Mouse (Mus musculus): ENCODE measurements around the gene Abcg4. TPM values are rescaled to one million over a fixed set of nuclear protein-coding genes. Genes with fewer than 3 reads are reported as not detected.

Abcg4 gene
- total and polyA plus RNA-seq, 2 experiments from 2014 or later: 24.1 to 69.6 TPM

- no peak overlapping the region for H3K9ac ChIP-seq (replicated peaks; ENCODE audit: low read length)
- TF ChIP-seq CTCF (IDR thresholded peaks at IDR 0.05; ENCODE audit: low read depth): no peak
- DNase-seq (ENCODE audit: low spot score) (no peak), ATAC-seq (no peak)
- H3K4me1 ChIP-seq (ENCODE audit: insufficient read depth, low read length): peaks cover 18% of the 10 kb centered on the region
- no peaks in the 10 kb centered on the region for H3K27me3 ChIP-seq (ENCODE audit: insufficient read depth, low read length)
- no peak overlapping the region for H3K4me2 ChIP-seq (ENCODE audit: low read depth, low read length)
- H3K4me3 ChIP-seq (ENCODE audit: low read length): no peak overlapping the region
- 52% methylated on average over 4 of the region's 4 CpGs for WGBS
- H3K27ac ChIP-seq: no peak overlapping the region
- H3K36me3 ChIP-seq (ENCODE audit: insufficient read depth, low read length): peaks cover 29% of the 10 kb centered on the region
- H3K9me3 ChIP-seq (ENCODE audit: low read length): no peaks in the 10 kb centered on the region
These were observed 25.8 kb upstream of the Abcg4 start for GRCm38 (mm10) chr9:44314257-44314547.

- WGBS: 52% methylated on average over 19 of the region's 19 CpGs
These were observed 25.3 kb upstream of the Abcg4 start for GRCm38 (mm10) chr9:44313476-44314256.

DNA sequence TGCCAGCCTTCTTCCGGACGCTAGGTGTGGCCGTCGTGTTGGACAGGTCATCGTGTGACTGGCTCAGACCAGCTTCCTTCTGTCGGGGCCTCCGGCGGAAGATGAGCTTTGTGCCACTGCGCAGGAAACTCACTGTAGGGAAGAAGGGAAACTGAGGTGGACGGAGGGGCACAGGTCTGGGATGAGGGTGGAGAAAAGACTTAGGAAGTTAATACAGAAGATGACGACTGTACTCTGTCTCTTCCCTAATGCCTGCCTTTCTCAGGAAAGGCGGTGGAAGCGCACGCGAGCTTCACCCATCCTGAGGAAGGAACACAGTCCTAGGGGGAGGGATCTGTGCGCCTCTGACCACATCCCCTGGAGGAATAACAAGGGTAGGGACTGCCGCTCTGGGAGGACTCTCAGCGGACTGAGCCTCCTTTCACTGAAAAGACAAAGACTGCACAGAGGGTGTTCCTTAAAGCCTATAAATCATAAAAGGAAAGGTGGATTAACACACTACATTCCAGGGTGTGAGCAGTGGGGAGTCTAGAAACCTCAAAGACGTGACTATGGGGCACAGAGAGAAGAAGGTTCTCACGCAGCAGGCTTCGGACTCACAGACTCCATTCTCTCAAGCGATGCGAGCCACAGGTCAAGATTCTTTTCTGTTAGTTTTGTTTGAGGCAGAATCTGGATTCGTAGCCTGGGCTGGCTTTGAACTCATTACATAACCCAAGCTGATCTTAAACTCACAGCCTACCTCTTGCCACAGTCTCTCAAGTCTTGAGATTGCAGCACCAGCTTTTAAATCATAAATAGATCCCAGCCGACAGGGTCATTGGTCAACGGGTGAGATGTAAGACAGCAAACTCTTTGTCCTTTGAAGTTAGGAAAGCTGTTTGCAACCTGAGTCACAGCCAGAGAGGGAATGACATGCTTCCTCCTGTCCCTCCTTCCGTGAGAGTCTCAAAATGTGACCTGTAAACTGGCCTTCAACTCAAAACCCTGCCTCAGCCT is 23.0 kb upstream of the Abcg4 start:
- no peak overlapping the region for H3K4me3 ChIP-seq (ENCODE audit: low read length)
- no peak overlapping the region for H3K9ac ChIP-seq (replicated peaks; ENCODE audit: low read length)
- no peaks in the 10 kb centered on the region for H3K9me3 ChIP-seq (ENCODE audit: low read length)
- no peak for TF ChIP-seq CTCF (IDR thresholded peaks at IDR 0.05; ENCODE audit: low read depth)
- no peaks in the 10 kb centered on the region for H3K4me1 ChIP-seq (ENCODE audit: insufficient read depth, low read length)
- no peaks in the 10 kb centered on the region for H3K27me3 ChIP-seq (ENCODE audit: insufficient read depth, low read length)
- H3K36me3 ChIP-seq (ENCODE audit: insufficient read depth, low read length): peaks cover 29% of the 10 kb centered on the region
- WGBS: 19% methylated on average over 27 of the region's 27 CpGs
- ATAC-seq (no peak), DNase-seq (ENCODE audit: low spot score) (no peak)
- no peak overlapping the region for H3K4me2 ChIP-seq (ENCODE audit: low read depth, low read length)
- no peak overlapping the region for H3K27ac ChIP-seq

More at GRCm38 (mm10) chr9:44313476-44314256, 25.3 kb upstream of the Abcg4 start:
- no peaks in the 10 kb centered on the region for H3K9me3 ChIP-seq (ENCODE audit: low read length)
- no peak overlapping the region for H3K4me3 ChIP-seq (ENCODE audit: low read length)
- DNase-seq (ENCODE audit: low spot score) (peak; percentile 57), ATAC-seq (no peak)
- no peak overlapping the region for H3K4me2 ChIP-seq (ENCODE audit: low read depth, low read length)
- H3K4me1 ChIP-seq (ENCODE audit: insufficient read depth, low read length): peaks cover 13% of the 10 kb centered on the region
- TF ChIP-seq CTCF (IDR thresholded peaks at IDR 0.05; ENCODE audit: low read depth): no peak
- no peak overlapping the region for H3K27ac ChIP-seq
- H3K9ac ChIP-seq (replicated peaks; ENCODE audit: low read length): no peak overlapping the region
- H3K36me3 ChIP-seq (ENCODE audit: insufficient read depth, low read length): peaks cover 29% of the 10 kb centered on the region
- H3K27me3 ChIP-seq (ENCODE audit: insufficient read depth, low read length): no peaks in the 10 kb centered on the region

DNA sequence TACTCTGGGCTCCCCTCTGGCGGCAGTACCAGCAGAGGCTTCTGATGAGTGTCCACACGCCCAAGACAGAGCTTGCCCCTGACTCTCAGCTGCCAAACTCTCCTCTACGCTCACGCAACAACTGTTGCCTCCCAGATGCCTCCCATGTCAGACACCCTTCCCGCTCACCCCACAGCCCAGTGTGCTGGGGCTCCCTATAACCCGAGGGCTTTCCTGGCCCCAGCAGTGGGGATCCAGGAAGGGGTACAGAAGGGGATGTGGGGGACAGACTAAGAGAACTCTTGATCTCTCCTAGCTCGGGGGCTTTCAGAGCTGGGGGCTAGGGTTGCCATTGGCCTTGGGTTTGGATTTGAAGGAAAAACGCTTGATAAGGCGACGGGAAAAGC is 22.3 kb upstream of the Abcg4 start:
- no peak overlapping the region for H3K27ac ChIP-seq

DNA sequence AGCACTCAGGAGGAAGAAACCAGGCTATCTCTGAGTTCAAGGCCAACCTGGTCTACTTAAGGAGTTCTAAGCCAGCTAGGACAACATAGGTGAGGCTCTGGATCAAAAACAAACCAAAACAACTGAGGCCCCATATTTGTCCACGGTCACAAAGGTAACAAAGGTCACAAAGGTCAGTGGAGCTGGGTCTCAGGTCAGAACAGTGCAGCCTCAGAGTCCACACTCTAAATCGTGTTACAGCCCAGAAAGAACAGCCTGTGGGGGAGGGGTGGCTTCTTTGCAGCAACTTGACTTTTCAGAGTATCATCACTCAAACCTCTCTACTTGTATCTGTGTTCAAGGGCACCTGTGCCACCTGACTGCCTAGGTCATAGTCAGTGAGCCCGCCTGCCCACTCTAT is 21.3 kb upstream of the Abcg4 start:
- Histone ChIP-seq H3K4me1 (ENCODE audit: insufficient read depth, low read length) (0 out of 2 replicates have a peak, but pooled peaks cover 1% of the 10 kb centered on the region), H3K27me3 (ENCODE audit: insufficient read depth, low read length) (no peaks in the 10 kb centered on the region), H3K27ac (no peak overlapping the region), H3K4me2 (ENCODE audit: low read depth, low read length) (no peak overlapping the region), H3K9me3 (ENCODE audit: low read length) (no peaks in the 10 kb centered on the region), H3K4me3 (ENCODE audit: low read length) (no peak overlapping the region), H3K9ac (replicated peaks; ENCODE audit: low read length) (no peak overlapping the region), H3K36me3 (ENCODE audit: insufficient read depth, low read length) (peaks cover 15% of the 10 kb centered on the region)
- TF ChIP-seq CTCF (IDR thresholded peaks at IDR 0.05; ENCODE audit: low read depth): no peak
- no peak for ATAC-seq
- 69% methylated on average over 3 of the region's 3 CpGs for WGBS
- no peak for DNase-seq (ENCODE audit: low spot score)

More for the DNA sequence above, 22.3 kb upstream of the Abcg4 start:
- no peak for ATAC-seq
- Histone ChIP-seq H3K4me2 (ENCODE audit: low read depth, low read length) (no peak overlapping the region), H3K36me3 (ENCODE audit: insufficient read depth, low read length) (peaks cover 24% of the 10 kb centered on the region), H3K9ac (replicated peaks; ENCODE audit: low read length) (no peak overlapping the region), H3K4me1 (ENCODE audit: insufficient read depth, low read length) (no peaks in the 10 kb centered on the region), H3K9me3 (ENCODE audit: low read length) (no peaks in the 10 kb centered on the region), H3K27me3 (ENCODE audit: insufficient read depth, low read length) (no peaks in the 10 kb centered on the region), H3K4me3 (ENCODE audit: low read length) (no peak overlapping the region)
- DNase-seq (ENCODE audit: low spot score): no peak
- WGBS: 37% methylated on average over 10 of the region's 10 CpGs
- no peak for TF ChIP-seq CTCF (IDR thresholded peaks at IDR 0.05; ENCODE audit: low read depth)

GRCm38 (mm10) chr9:44307248-44307647 is 18.8 kb upstream of the Abcg4 start:
- no peak overlapping the region for H3K27ac ChIP-seq
- H3K4me1 ChIP-seq (ENCODE audit: insufficient read depth, low read length): 0 out of 2 replicates have a peak, but pooled peaks cover 5% of the 10 kb centered on the region
- H3K27me3 ChIP-seq (ENCODE audit: insufficient read depth, low read length): no peaks in the 10 kb centered on the region
- no peak for DNase-seq (ENCODE audit: low spot score)
- H3K9me3 ChIP-seq (ENCODE audit: low read length): no peaks in the 10 kb centered on the region
- TF ChIP-seq CTCF (IDR thresholded peaks at IDR 0.05; ENCODE audit: low read depth): no peak
- 82% methylated on average over 2 of the region's 2 CpGs for WGBS
- no peak for ATAC-seq
- no peak overlapping the region for H3K9ac ChIP-seq (replicated peaks; ENCODE audit: low read length)
- H3K36me3 ChIP-seq (ENCODE audit: insufficient read depth, low read length): peaks cover 9% of the 10 kb centered on the region
- H3K4me3 ChIP-seq (ENCODE audit: low read length): no peak overlapping the region
- H3K4me2 ChIP-seq (ENCODE audit: low read depth, low read length): no peak overlapping the region
